Mouse (Mus musculus) intestine, embryonic 14.5 days (tissue): ENCODE data around the gene Oas3. TPM values are rescaled to one million over a fixed set of nuclear protein-coding genes. Genes with fewer than 3 reads are reported as not detected.

Experiments used
- ATAC-seq: fragments of 200-750 bp; cut with Nextera tagmentation; replicated peaks from 2 replicates; pipeline ENCODE4 v1.8.0; 2017; ENCODE audit warnings: low read depth, moderate number of reproducible peaks, moderate TSS enrichment, moderate library complexity; ENCODE audit not compliant: low FRiP score, low TSS enrichment
- DNase-seq: peaks from one replicate; pipeline ENCODE4 v3.0.0-alpha.2; 2018; ENCODE audit warnings: low spot score
- H3K27ac ChIP-seq: fragments of 300-500 bp; sonication (generic); 2 replicates; pipeline ENCODE4 v1.5.1; 2014; ENCODE audit warnings: low read depth, mild to moderate bottlenecking, control low read depth
- H3K27me3 ChIP-seq: fragments of 300-500 bp; sonication (generic); replicated peaks from 2 replicates; pipeline ENCODE4 v1.6.1; 2014; ENCODE audit warnings: low read length, control low read depth; ENCODE audit not compliant: control insufficient read depth, insufficient read depth
- H3K36me3 ChIP-seq: fragments of 300-500 bp; sonication (generic); 2 replicates; pipeline ENCODE4 v1.6.1; 2014; ENCODE audit warnings: low read length, control low read depth; ENCODE audit not compliant: control insufficient read depth, insufficient read depth
- H3K4me1 ChIP-seq: fragments of 300-500 bp; sonication (generic); replicated peaks from 2 replicates; pipeline ENCODE4 v1.6.1; 2014; ENCODE audit warnings: low read length, control low read depth, mixed read lengths; ENCODE audit not compliant: control insufficient read depth, insufficient read depth
- H3K4me2 ChIP-seq: fragments of 300-500 bp; sonication (generic); 2 replicates; pipeline ENCODE4 v1.6.1; 2014; ENCODE audit warnings: low read length
- H3K4me3 ChIP-seq: fragments of 300-500 bp; sonication (generic); 2 replicates; pipeline ENCODE4 v1.5.1; 2014; ENCODE audit warnings: low read depth, low read length, control low read depth, mixed read lengths
- H3K9ac ChIP-seq: fragments of 300-500 bp; sonication (generic); 2 replicates; pipeline ENCODE4 v1.6.1; 2014; ENCODE audit warnings: mild to moderate bottlenecking, low read length
- H3K9me3 ChIP-seq: fragments of 300-500 bp; sonication (generic); 2 replicates; pipeline ENCODE4 v1.6.1; 2016; ENCODE audit warnings: low read length, control low read depth; ENCODE audit not compliant: control insufficient read depth
- WGBS: fragments of 180-500 bp; shearing (Covaris S2); extraction: QIAGEN DNeasy Blood & Tissue Kit; methylation state at CpG from one replicate; pipeline ENCODE4 v1.1.7; 2014; 5-methylcytosine and 5-hydroxymethylcytosine counted together
- polyA plus RNA-seq: library from polyadenylated mRNA; unstranded; fragments of >200 nt; fragmentation: Nextera tagmentation; extraction: Ambion mirVana; gene quantifications from 2 replicates; pipeline ENCODE4 v1.2.1, GENCODE M21; 2014

The Oas3 gene
- polyA plus RNA-seq, 1 experiment from 2014 or later: 0.49 TPM

GRCm38 (mm10) chr5:120706976-120707375, 70.5 kb downstream of the Oas3 start:
- Histone ChIP-seq H3K9me3 (no peaks in the 10 kb centered on the region), H3K4me3 (no peak overlapping the region), H3K27ac (no peak overlapping the region), H3K4me2 (peak overlapping the region; percentile 34), H3K36me3 (no peaks in the 10 kb centered on the region), H3K27me3 (peaks cover 27% of the 10 kb centered on the region), H3K9ac (no peak overlapping the region), H3K4me1 (peaks cover 7% of the 10 kb centered on the region)
- no peak for DNase-seq
- WGBS: 44% methylated on average over 13 of the region's 13 CpGs
- no peak for ATAC-seq

GRCm38 (mm10) chr5:120706541-120706940, 70.9 kb downstream of the Oas3 start:
- DNase-seq (no peak), ATAC-seq (no peak)
- H3K27ac ChIP-seq: no peak overlapping the region
- no peak overlapping the region for H3K9ac ChIP-seq
- H3K36me3 ChIP-seq: no peaks in the 10 kb centered on the region
- H3K9me3 ChIP-seq: no peaks in the 10 kb centered on the region
- no peak overlapping the region for H3K4me3 ChIP-seq
- peaks cover 23% of the 10 kb centered on the region for H3K27me3 ChIP-seq
- H3K4me1 ChIP-seq: peaks cover 7% of the 10 kb centered on the region
- H3K4me2 ChIP-seq: peak overlapping the region; percentile 34
- WGBS: 8% methylated on average over 16 of the region's 16 CpGs

GRCm38 (mm10) chr5:120704421-120704820, 73.0 kb downstream of the Oas3 start:
- H3K4me2 ChIP-seq: no peak overlapping the region
- no peaks in the 10 kb centered on the region for H3K9me3 ChIP-seq
- no peak overlapping the region for H3K27ac ChIP-seq
- H3K27me3 ChIP-seq: peaks cover 2% of the 10 kb centered on the region
- no peaks in the 10 kb centered on the region for H3K36me3 ChIP-seq
- peaks cover 4% of the 10 kb centered on the region; the same call in 1 of the 2 replicates for H3K4me1 ChIP-seq
- DNase-seq: no peak
- H3K9ac ChIP-seq: no peak overlapping the region
- no peak overlapping the region for H3K4me3 ChIP-seq
- 48% methylated on average over 6 of the region's 6 CpGs for WGBS
- no peak for ATAC-seq

GRCm38 (mm10) chr5:120703660-120704059, 73.8 kb downstream of the Oas3 start:
- Histone ChIP-seq H3K9ac (no peak overlapping the region), H3K4me2 (no peak overlapping the region), H3K36me3 (no peaks in the 10 kb centered on the region), H3K27me3 (no peaks in the 10 kb centered on the region; the same call in 1 of the 2 replicates), H3K9me3 (no peaks in the 10 kb centered on the region), H3K4me3 (no peak overlapping the region), H3K27ac (no peak overlapping the region), H3K4me1 (peaks cover 4% of the 10 kb centered on the region; the same call in 1 of the 2 replicates)
- DNase-seq (no peak), ATAC-seq (no peak)
- WGBS: 81% methylated on average over 3 of the region's 3 CpGs

Other genes starting within 250 kb of the Oas3 start
- gene Tpcn1, start 189.0 kb downstream of the Oas3 start, polyA plus RNA-seq: 22.7 and 23.6 TPM in 2 replicates
- gene Iqcd, start 188.6 kb downstream of the Oas3 start, polyA plus RNA-seq: 0.24 and 0.48 TPM in 2 replicates
- 8.1 and 9.4 TPM in 2 replicates for gene Rita1, start 165.1 kb downstream of the Oas3 start, polyA plus RNA-seq
- 39.3 and 41.0 TPM in 2 replicates for gene Ddx54, start 164.9 kb downstream of the Oas3 start, polyA plus RNA-seq
- gene Cfap73, start 143.4 kb downstream of the Oas3 start, polyA plus RNA-seq: not detected in 2 replicates
- 0.15 and 0.50 TPM in 2 replicates for gene Rasal1, start 128.8 kb downstream of the Oas3 start, polyA plus RNA-seq
- gene Dtx1, start 65.7 kb downstream of the Oas3 start, polyA plus RNA-seq: 3.7 and 4.0 TPM in 2 replicates
- 0.26 and 0.50 TPM in 2 replicates for gene Oas2, start 27.8 kb downstream of the Oas3 start, polyA plus RNA-seq
- not detected in 2 replicates for gene Oas1e, start 17.9 kb upstream of the Oas3 start, polyA plus RNA-seq
- gene Oas1c, start 34.9 kb upstream of the Oas3 start, polyA plus RNA-seq: 0.70 and 0.79 TPM in 2 replicates
- gene Oas1f, start 69.7 kb upstream of the Oas3 start, polyA plus RNA-seq: not detected in 2 replicates
- gene Oas1h, start 83.8 kb upstream of the Oas3 start, polyA plus RNA-seq: not detected in 2 replicates
- gene Oas1g, start 110.0 kb upstream of the Oas3 start, polyA plus RNA-seq: 1.2 TPM in 2 replicates
- 6.0 and 6.6 TPM in 2 replicates for gene Oas1a, start 129.9 kb upstream of the Oas3 start, polyA plus RNA-seq
- gene Oas1d, start 136.9 kb upstream of the Oas3 start, polyA plus RNA-seq: 0.11 TPM in 1 of 2 replicates, not detected in the other
- 0.11 and 0.19 TPM in 2 replicates for gene Rph3a, start 232.4 kb upstream of the Oas3 start, polyA plus RNA-seq